Mouse (Mus musculus): Measurements from ENCODE around the gene Stum. TPM values are rescaled to one million over a fixed set of nuclear protein-coding genes. Genes with fewer than 3 reads are reported as not detected.
"Not testable (repeated sequence)": the region's sequence is repeated elsewhere in the genome, so short reads cannot be mapped to it uniquely, and the experiment has no call there.

Gene Stum
- total RNA-seq, 1 experiment from 2014 or later, result 0.33 TPM

- peak; percentile 52 for DNase-seq
Measured at GRCm38 (mm10) chr1:180405576-180406335, 77.5 kb downstream of the Stum start.

GRCm38 (mm10) chr1:180404706-180405105 lies 78.6 kb downstream of the Stum start:
- peak; percentile 6 for DNase-seq

GRCm38 (mm10) chr1:180403694-180404606 lies 79.4 kb downstream of the Stum start:
- peak; percentile 89 for DNase-seq

GRCm38 (mm10) chr1:180403357-180403693 lies 80.0 kb downstream of the Stum start:
- DNase-seq, result no peak

GRCm38 (mm10) chr1:180402481-180403081 lies 80.7 kb downstream of the Stum start:
- no peak for DNase-seq

- no peak for DNase-seq
Measured at GRCm38 (mm10) chr1:180401725-180402124, 81.6 kb downstream of the Stum start.

- peak; percentile 2 for DNase-seq
Measured at GRCm38 (mm10) chr1:180400691-180401455, 82.4 kb downstream of the Stum start.

GRCm38 (mm10) chr1:180398446-180398845 lies 84.9 kb downstream of the Stum start:
- no peak for DNase-seq

- DNase-seq, result no peak
Measured at GRCm38 (mm10) chr1:180397734-180398133, 85.6 kb downstream of the Stum start.

- no peak for DNase-seq
Measured at GRCm38 (mm10) chr1:180393873-180394272, 89.4 kb downstream of the Stum start.

GRCm38 (mm10) chr1:180393017-180393797 lies 90.1 kb downstream of the Stum start:
- no peak for DNase-seq

GRCm38 (mm10) chr1:180392137-180392798 lies 91.0 kb downstream of the Stum start:
- DNase-seq, result no peak

- DNase-seq, result no peak
Measured at GRCm38 (mm10) chr1:180391575-180391945, 91.7 kb downstream of the Stum start.

GRCm38 (mm10) chr1:180390746-180391574 lies 92.3 kb downstream of the Stum start:
- DNase-seq, result no peak

GRCm38 (mm10) chr1:180390321-180390731 lies 93.0 kb downstream of the Stum start:
- peak; percentile 75 for DNase-seq

- not testable (repeated sequence) for DNase-seq
Measured at GRCm38 (mm10) chr1:180389213-180389760, 94.0 kb downstream of the Stum start.

GRCm38 (mm10) chr1:180388481-180388880 lies 94.8 kb downstream of the Stum start:
- DNase-seq, result no peak

GRCm38 (mm10) chr1:180387750-180388480 lies 95.4 kb downstream of the Stum start:
- DNase-seq, result peak; percentile 6
